Mouse (Mus musculus): ENCODE measurements around the gene Osbpl10. TPM values are rescaled to one million over a fixed set of nuclear protein-coding genes. Genes with fewer than 3 reads are reported as not detected.

The Osbpl10 gene
- polyA plus RNA-seq, 1 experiment from 2014 or later: 0.99 TPM

GRCm38 (mm10) chr9:115163693-115164092 is 185.3 kb downstream of the Osbpl10 start:
- 87% methylated on average over 8 of the region's 8 CpGs for WGBS
- Histone ChIP-seq H3K4me3 (no peak overlapping the region), H3K27me3 (ENCODE audit: poor library complexity, severe bottlenecking) (no peaks in the 10 kb centered on the region), H3K4me1 (0 out of 2 replicates have a peak, but pooled peaks cover 6% of the 10 kb centered on the region), H3K36me3 (replicated peaks) (no peaks in the 10 kb centered on the region), H3K9me3 (no peaks in the 10 kb centered on the region), H3K27ac (no peak overlapping the region)
- no peak for DNase-seq (ENCODE audit: extremely low spot score, low spot score)

GRCm38 (mm10) chr9:115164351-115164750 is 186.0 kb downstream of the Osbpl10 start:
- no peak overlapping the region for H3K27ac ChIP-seq
- no peaks in the 10 kb centered on the region for H3K9me3 ChIP-seq
- no peak for DNase-seq (ENCODE audit: extremely low spot score, low spot score)
- WGBS: 93% methylated on average over 7 of the region's 7 CpGs
- H3K4me1 ChIP-seq: 0 out of 2 replicates have a peak, but pooled peaks cover 3% of the 10 kb centered on the region
- no peaks in the 10 kb centered on the region for H3K36me3 ChIP-seq (replicated peaks)
- H3K27me3 ChIP-seq (ENCODE audit: poor library complexity, severe bottlenecking): no peaks in the 10 kb centered on the region
- no peak overlapping the region for H3K4me3 ChIP-seq

GRCm38 (mm10) chr9:115165996-115166395 is 187.6 kb downstream of the Osbpl10 start:
- DNase-seq (ENCODE audit: extremely low spot score, low spot score): no peak
- Histone ChIP-seq H3K4me1 (no peaks in the 10 kb centered on the region), H3K27me3 (ENCODE audit: poor library complexity, severe bottlenecking) (no peaks in the 10 kb centered on the region), H3K36me3 (replicated peaks) (no peaks in the 10 kb centered on the region), H3K4me3 (no peak overlapping the region), H3K9me3 (no peaks in the 10 kb centered on the region), H3K27ac (no peak overlapping the region)
- 88% methylated on average over 8 of the region's 8 CpGs for WGBS

- Histone ChIP-seq H3K36me3 (replicated peaks) (no peaks in the 10 kb centered on the region), H3K4me1 (no peaks in the 10 kb centered on the region), H3K27me3 (ENCODE audit: poor library complexity, severe bottlenecking) (no peaks in the 10 kb centered on the region), H3K4me3 (no peak overlapping the region), H3K9me3 (no peaks in the 10 kb centered on the region), H3K27ac (no peak overlapping the region)
- WGBS: 94% methylated on average over 13 of the region's 13 CpGs
- no peak for DNase-seq (ENCODE audit: extremely low spot score, low spot score)
Observed at GRCm38 (mm10) chr9:115169591-115169990, 191.2 kb downstream of the Osbpl10 start.

GRCm38 (mm10) chr9:115172096-115172495 is 193.7 kb downstream of the Osbpl10 start:
- H3K4me3 ChIP-seq: no peak overlapping the region
- H3K36me3 ChIP-seq (replicated peaks): no peaks in the 10 kb centered on the region
- 95% methylated on average over 6 of the region's 6 CpGs for WGBS
- H3K27me3 ChIP-seq (ENCODE audit: poor library complexity, severe bottlenecking): no peaks in the 10 kb centered on the region
- H3K4me1 ChIP-seq: no peaks in the 10 kb centered on the region
- H3K9me3 ChIP-seq: no peaks in the 10 kb centered on the region
- no peak overlapping the region for H3K27ac ChIP-seq
- DNase-seq (ENCODE audit: extremely low spot score, low spot score): no peak

- no peak overlapping the region for H3K27ac ChIP-seq
- no peak for DNase-seq (ENCODE audit: extremely low spot score, low spot score)
- WGBS: 89% methylated on average over 5 of the region's 5 CpGs
Observed at GRCm38 (mm10) chr9:115179154-115179553, 200.8 kb downstream of the Osbpl10 start.

GRCm38 (mm10) chr9:115179935-115180334 is 201.6 kb downstream of the Osbpl10 start:
- Histone ChIP-seq H3K36me3 (replicated peaks) (no peaks in the 10 kb centered on the region), H3K27ac (no peak overlapping the region), H3K9me3 (no peaks in the 10 kb centered on the region), H3K4me3 (no peak overlapping the region), H3K27me3 (ENCODE audit: poor library complexity, severe bottlenecking) (no peaks in the 10 kb centered on the region), H3K4me1 (no peaks in the 10 kb centered on the region)
- WGBS: 80% methylated on average over 8 of the region's 8 CpGs
- DNase-seq (ENCODE audit: extremely low spot score, low spot score): no peak

More at GRCm38 (mm10) chr9:115179154-115179553, 200.8 kb downstream of the Osbpl10 start:
- no peaks in the 10 kb centered on the region for H3K36me3 ChIP-seq (replicated peaks)
- H3K4me1 ChIP-seq: no peaks in the 10 kb centered on the region
- H3K27me3 ChIP-seq (ENCODE audit: poor library complexity, severe bottlenecking): no peaks in the 10 kb centered on the region
- H3K9me3 ChIP-seq: no peaks in the 10 kb centered on the region
- no peak overlapping the region for H3K4me3 ChIP-seq

GRCm38 (mm10) chr9:115186402-115186801 is 208.0 kb downstream of the Osbpl10 start:
- H3K9me3 ChIP-seq: no peaks in the 10 kb centered on the region
- H3K4me3 ChIP-seq: no peak overlapping the region
- no peak for DNase-seq (ENCODE audit: extremely low spot score, low spot score)
- H3K36me3 ChIP-seq (replicated peaks): no peaks in the 10 kb centered on the region
- 92% methylated on average over 11 of the region's 11 CpGs for WGBS
- no peak overlapping the region for H3K27ac ChIP-seq
- H3K27me3 ChIP-seq (ENCODE audit: poor library complexity, severe bottlenecking): no peaks in the 10 kb centered on the region
- no peaks in the 10 kb centered on the region for H3K4me1 ChIP-seq

- WGBS: 85% methylated on average over 9 of the region's 9 CpGs
- Histone ChIP-seq H3K27ac (no peak overlapping the region), H3K36me3 (replicated peaks) (no peaks in the 10 kb centered on the region), H3K4me1 (no peaks in the 10 kb centered on the region), H3K9me3 (no peaks in the 10 kb centered on the region), H3K4me3 (no peak overlapping the region), H3K27me3 (ENCODE audit: poor library complexity, severe bottlenecking) (no peaks in the 10 kb centered on the region)
- no peak for DNase-seq (ENCODE audit: extremely low spot score, low spot score)
Observed at GRCm38 (mm10) chr9:115190376-115190942, 212.1 kb downstream of the Osbpl10 start.

GRCm38 (mm10) chr9:115192890-115193289 is 214.5 kb downstream of the Osbpl10 start:
- Histone ChIP-seq H3K9me3 (no peaks in the 10 kb centered on the region), H3K4me3 (no peak overlapping the region), H3K27me3 (ENCODE audit: poor library complexity, severe bottlenecking) (no peaks in the 10 kb centered on the region), H3K4me1 (no peaks in the 10 kb centered on the region), H3K36me3 (replicated peaks) (no peaks in the 10 kb centered on the region), H3K27ac (no peak overlapping the region)
- WGBS: 75% methylated on average over 3 of the region's 3 CpGs
- no peak for DNase-seq (ENCODE audit: extremely low spot score, low spot score)

GRCm38 (mm10) chr9:115197082-115197481 is 218.7 kb downstream of the Osbpl10 start:
- Histone ChIP-seq H3K27me3 (ENCODE audit: poor library complexity, severe bottlenecking) (no peaks in the 10 kb centered on the region), H3K4me3 (no peak overlapping the region), H3K36me3 (replicated peaks) (no peaks in the 10 kb centered on the region), H3K4me1 (no peaks in the 10 kb centered on the region), H3K27ac (no peak overlapping the region), H3K9me3 (no peaks in the 10 kb centered on the region)
- WGBS: 78% methylated on average over 7 of the region's 7 CpGs
- no peak for DNase-seq (ENCODE audit: extremely low spot score, low spot score)

- Histone ChIP-seq H3K9me3 (no peaks in the 10 kb centered on the region), H3K36me3 (replicated peaks) (no peaks in the 10 kb centered on the region), H3K4me1 (peaks cover 4% of the 10 kb centered on the region), H3K4me3 (no peak overlapping the region), H3K27ac (no peak overlapping the region), H3K27me3 (ENCODE audit: poor library complexity, severe bottlenecking) (no peaks in the 10 kb centered on the region)
- DNase-seq (ENCODE audit: extremely low spot score, low spot score): no peak
- 93% methylated on average over 15 of the region's 15 CpGs for WGBS
Observed at GRCm38 (mm10) chr9:115200166-115200862, 221.9 kb downstream of the Osbpl10 start.

- Histone ChIP-seq H3K4me1 (peaks cover 12% of the 10 kb centered on the region), H3K9me3 (no peaks in the 10 kb centered on the region), H3K36me3 (replicated peaks) (no peaks in the 10 kb centered on the region), H3K4me3 (no peak overlapping the region), H3K27ac (no peak overlapping the region), H3K27me3 (ENCODE audit: poor library complexity, severe bottlenecking) (no peaks in the 10 kb centered on the region)
- DNase-seq (ENCODE audit: extremely low spot score, low spot score): no peak
- WGBS: 85% methylated on average over 6 of the region's 6 CpGs
Observed at GRCm38 (mm10) chr9:115201264-115201663, 222.9 kb downstream of the Osbpl10 start.

Data from forebrain, embryonic 10.5 days (tissue).